Mouse (Mus musculus): Measurements from ENCODE around the gene 2010111I01Rik. TPM values are rescaled to one million over a fixed set of nuclear protein-coding genes. Genes with fewer than 3 reads are reported as not detected.

Gene 2010111I01Rik
- total and polyA plus RNA-seq, 3 experiments: 26.3 to 32.7 TPM; not detected in 1

- H3K4me3 ChIP-seq (ENCODE audit: control insufficient read depth in 1 of 2, insufficient read depth in 1 of 2, low read depth in 2 of 2, low read length in 2 of 2): no peak overlapping the region
- peaks cover 0 to 11% of the 10 kb centered on the region in 2 experiments; a peak in 2 of 4 replicates for H3K4me1 ChIP-seq (ENCODE audit: control insufficient read depth in 1 of 2, insufficient read depth in 2 of 2, low read length in 2 of 2)
- no peaks in the 10 kb centered on the region for H3K27me3 ChIP-seq (ENCODE audit: control insufficient read depth in 1 of 2, insufficient read depth in 2 of 2, low read length in 2 of 2)
- no peak for TF ChIP-seq USF1 (IDR thresholded peaks at IDR 0.05; ENCODE audit: low read depth, low read length)
- no peak for TF ChIP-seq POLR2AphosphoS2 (IDR thresholded peaks at IDR 0.05; ENCODE audit: low read length)
- no peak for TF ChIP-seq RCOR1 (IDR thresholded peaks at IDR 0.05; ENCODE audit: low read depth, low read length)
- no peak for TF ChIP-seq EP300 (IDR thresholded peaks at IDR 0.05; ENCODE audit: low read depth in 1 of 2, low read length in 2 of 2)
- TF ChIP-seq USF2 (IDR thresholded peaks at IDR 0.05; ENCODE audit: borderline replicate concordance in 1 of 2, insufficient read depth in 1 of 2, low read depth in 1 of 2, low read length in 2 of 2): no peak
- TF ChIP-seq SMC3 (IDR thresholded peaks at IDR 0.05; ENCODE audit: low read depth, low read length): no peak
- no peak for TF ChIP-seq CTCF (IDR thresholded peaks at IDR 0.05 in 2 of 3, conservative IDR thresholded peaks at IDR 0.05 in 1 of 3; ENCODE audit: control insufficient read depth in 1 of 3, insufficient read depth in 1 of 3, low read depth in 2 of 3, low read length in 3 of 3, poor library complexity in 1 of 3, severe bottlenecking in 1 of 3)
- TF ChIP-seq HCFC1 (IDR thresholded peaks at IDR 0.05; ENCODE audit: low read depth, low read length): no peak
- TF ChIP-seq GATA1 (IDR thresholded peaks at IDR 0.05; ENCODE audit: low read depth, low read length): no peak
- TF ChIP-seq MYB (IDR thresholded peaks at IDR 0.05; ENCODE audit: low read depth, low read length): no peak
- TF ChIP-seq MAZ (IDR thresholded peaks at IDR 0.05; ENCODE audit: low read depth, low read length): no peak
- TF ChIP-seq ZNF384 (IDR thresholded peaks at IDR 0.05; ENCODE audit: low read depth, low read length): no peak
- TF ChIP-seq MXI1 (IDR thresholded peaks at IDR 0.05; ENCODE audit: low read depth, low read length): no peak
- no peak for TF ChIP-seq BHLHE40 (IDR thresholded peaks at IDR 0.05; ENCODE audit: borderline replicate concordance, low read depth, low read length)
- TF ChIP-seq JUND (IDR thresholded peaks at IDR 0.05; ENCODE audit: low read depth, low read length): no peak
- no peak for TF ChIP-seq POLR2A (IDR thresholded peaks at IDR 0.05; ENCODE audit: control insufficient read depth in 1 of 2, insufficient read depth in 1 of 2, low read depth in 1 of 2, low read length in 2 of 2, poor library complexity in 1 of 2)
- no peak for TF ChIP-seq SIN3A (IDR thresholded peaks at IDR 0.05; ENCODE audit: low read length)
- H3K36me3 ChIP-seq (ENCODE audit: control insufficient read depth in 1 of 2, insufficient read depth in 2 of 2, low read length in 2 of 2): peaks cover 0 to 12% of the 10 kb centered on the region in 2 experiments; a peak in 2 of 4 replicates
- H3K9me3 ChIP-seq (replicated peaks; ENCODE audit: insufficient read depth, low read length): no peaks in the 10 kb centered on the region
- no peak for DNase-seq (ENCODE audit: low read depth, low spot score)
- H3K9ac ChIP-seq (ENCODE audit: control insufficient read depth, low read depth, low read length, poor library complexity, severe bottlenecking): no peak overlapping the region
- H3K79me2 ChIP-seq (ENCODE audit: control insufficient read depth, insufficient read depth, low read length, poor library complexity): no peaks in the 10 kb centered on the region
- H3K27ac ChIP-seq (ENCODE audit: control insufficient read depth, low read depth, low read length): no peak overlapping the region
Measured at GRCm38 (mm10) chr13:63120296-63120695, 155.6 kb downstream of the 2010111I01Rik start.

DNA sequence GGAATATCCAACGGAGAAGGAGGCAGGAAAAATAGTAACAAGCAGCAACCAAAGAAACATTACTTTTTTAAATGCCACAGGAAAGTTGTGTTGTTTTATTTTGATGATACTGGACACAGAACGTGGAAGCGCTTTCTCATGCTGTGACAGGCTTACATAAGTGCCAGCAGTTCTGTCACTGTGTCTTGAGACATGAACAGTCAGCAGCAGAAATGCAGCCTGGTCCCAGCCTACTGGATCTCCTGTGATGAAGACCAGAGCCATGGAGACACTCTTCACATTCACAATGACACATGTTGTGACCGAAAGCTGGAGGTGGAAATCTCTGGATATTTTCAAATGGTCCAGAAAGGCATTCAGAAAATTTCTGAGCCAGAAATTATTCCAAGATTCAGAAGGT is 157.1 kb downstream of the 2010111I01Rik start:
- TF ChIP-seq ZMIZ1 (IDR thresholded peaks at IDR 0.05; ENCODE audit: low read depth, low read length) (no peak), CHD1 (IDR thresholded peaks at IDR 0.05; ENCODE audit: low read depth, low read length) (no peak), POLR2A (IDR thresholded peaks at IDR 0.05; ENCODE audit: control insufficient read depth in 1 of 2, insufficient read depth in 1 of 2, low read depth in 1 of 2, low read length in 2 of 2, poor library complexity in 1 of 2) (no peak), BHLHE40 (IDR thresholded peaks at IDR 0.05; ENCODE audit: borderline replicate concordance, low read depth, low read length) (no peak), SIN3A (IDR thresholded peaks at IDR 0.05; ENCODE audit: low read length) (no peak)
- H3K27me3 ChIP-seq (ENCODE audit: control insufficient read depth in 1 of 2, insufficient read depth in 2 of 2, low read length in 2 of 2): no peaks in the 10 kb centered on the region
- H3K9me3 ChIP-seq (replicated peaks; ENCODE audit: insufficient read depth, low read length): no peaks in the 10 kb centered on the region
- peaks cover 0 to 11% of the 10 kb centered on the region in 2 experiments; a peak in 2 of 4 replicates for H3K4me1 ChIP-seq (ENCODE audit: control insufficient read depth in 1 of 2, insufficient read depth in 2 of 2, low read length in 2 of 2)
- H3K4me3 ChIP-seq (ENCODE audit: control insufficient read depth in 1 of 2, insufficient read depth in 1 of 2, low read depth in 2 of 2, low read length in 2 of 2): no peak overlapping the region
- no peaks in the 10 kb centered on the region for H3K79me2 ChIP-seq (ENCODE audit: control insufficient read depth, insufficient read depth, low read length, poor library complexity)
- peaks cover 0 to 12% of the 10 kb centered on the region in 2 experiments; a peak in 2 of 4 replicates for H3K36me3 ChIP-seq (ENCODE audit: control insufficient read depth in 1 of 2, insufficient read depth in 2 of 2, low read length in 2 of 2)
- no peak overlapping the region for H3K9ac ChIP-seq (ENCODE audit: control insufficient read depth, low read depth, low read length, poor library complexity, severe bottlenecking)
- DNase-seq (ENCODE audit: low read depth, low spot score): no peak
- no peak overlapping the region for H3K27ac ChIP-seq (ENCODE audit: control insufficient read depth, low read depth, low read length)

Measured in MEL (cell line).